Mouse (Mus musculus) cerebellum, adult 2 months (tissue): ENCODE measurements around the gene Fgfr2.

ENCODE experiments used
- CTCF ChIP-seq: fragments of 200-500 bp; IDR thresholded peaks from 2 replicates; pipeline ENCODE4 v1.5.1; 2011; ENCODE audit warnings: low read depth, mild to moderate bottlenecking, control low read depth, low read length, moderate library complexity, borderline replicate concordance; ENCODE audit not compliant: insufficient read depth
- POLR2A ChIP-seq: fragments of 200-500 bp; IDR thresholded peaks from 2 replicates; pipeline ENCODE4 v1.6.1; 2011; ENCODE audit warnings: low read length, control low read depth, borderline replicate concordance; ENCODE audit not compliant: insufficient read depth

- TF ChIP-seq CTCF = no peak
- no peak for TF ChIP-seq POLR2A
Observed at GRCm38 (mm10) chr7:133120221-133120751, 2.9 kb downstream of the Fgfr2 start.
